Comparison of ENCODE assay signal across 30 mouse cellular contexts in genomic region chr17:45065465-45065864, GRCm38 (mm10).
DNase-seq lines count a peak whose midpoint lies in the region; ATAC-seq and TF ChIP-seq lines count a peak whose summit lies in the region.
"Had no signal": no experiment of that assay in that cellular context is flagged by ENCODE, and none has a peak within 500 bp of the region (broad histone marks: within the 10 kb centered on the region; RNA-seq: fewer than 3 reads in every experiment).

No protein-coding gene starts in this region.

- DNase-seq in adrenal gland, adult (ENCODE audit: inconsistent age in 2 of 2, low spot score in 1 of 2), result peak; percentile 59 to 83
- DNase-seq in adrenal gland, postnatal 25 days, result no peak
- DNase-seq in heart, postnatal 36 days, result no peak
- DNase-seq in brain, adult 2 months (ENCODE audit: low read depth, low spot score), result peak; percentile 26
- DNase-seq in stomach, postnatal 0 days (ENCODE audit: low spot score), result no peak
- DNase-seq in left cerebral cortex, adult 18-20 months (ENCODE audit: low spot score in 2 of 2), result no peak
- DNase-seq in embryo, embryonic 11 days, result no peak
- DNase-seq: cerebellum, adult 8-10 months; cerebellum, postnatal 36 days; gastrocnemius, postnatal 10 days; kidney, adult 11 months; kidney, postnatal 36 days; liver, embryonic 13.5 days; lung, adult 2 months; retina, postnatal 1 day; right cerebral cortex, postnatal 14 days; thymus, adult 18-20 months; thymus, postnatal 25 days had no signal

- WGBS in heart, embryonic 13.5 days, result 44% methylated on average over 2 of the region's 2 CpGs
- 37% methylated on average over 2 of the region's 2 CpGs for WGBS in stomach, postnatal 0 days

- no peak overlapping the region for H3K4me3 ChIP-seq in heart, embryonic 13.5 days
- H3K4me3 ChIP-seq in stomach, postnatal 0 days (ENCODE audit: low read depth, low read length), result no peak overlapping the region
- H3K4me3 ChIP-seq: embryonic facial prominence, embryonic 15.5 days; forebrain, embryonic 13.5 days; heart, embryonic 10.5 days; kidney, embryonic 15.5 days; limb, embryonic 10.5 days; limb, embryonic 15.5 days; liver, embryonic 13.5 days; midbrain, embryonic 10.5 days; midbrain, embryonic 15.5 days; neural tube, embryonic 15.5 days had no signal

- H3K4me1 ChIP-seq in heart, embryonic 13.5 days, result peaks cover 17% of the 10 kb centered on the region; the same call in 1 of the 2 replicates
- H3K4me1 ChIP-seq in stomach, postnatal 0 days (replicated peaks; ENCODE audit: control insufficient read depth, insufficient read depth), result no peaks in the 10 kb centered on the region
- H3K4me1 ChIP-seq: kidney, embryonic 15.5 days; liver, embryonic 13.5 days; midbrain, embryonic 15.5 days; neural tube, embryonic 15.5 days had no signal

- no peaks in the 10 kb centered on the region for H3K27me3 ChIP-seq in heart, embryonic 13.5 days (replicated peaks)
- no peaks in the 10 kb centered on the region for H3K27me3 ChIP-seq in stomach, postnatal 0 days (ENCODE audit: control insufficient read depth, insufficient read depth, low read length)
- H3K27me3 ChIP-seq: embryonic facial prominence, embryonic 15.5 days; forebrain, embryonic 13.5 days; kidney, embryonic 15.5 days; limb, embryonic 15.5 days; liver, embryonic 13.5 days; midbrain, embryonic 15.5 days; neural tube, embryonic 15.5 days had no signal

- H3K36me3 ChIP-seq in heart, embryonic 13.5 days, result no peaks in the 10 kb centered on the region
- H3K36me3 ChIP-seq in stomach, postnatal 0 days (ENCODE audit: control insufficient read depth, insufficient read depth, low read length), result no peaks in the 10 kb centered on the region
- H3K36me3 ChIP-seq: embryonic facial prominence, embryonic 15.5 days; heart, embryonic 10.5 days; kidney, embryonic 15.5 days; limb, embryonic 10.5 days; limb, embryonic 15.5 days; liver, embryonic 13.5 days; midbrain, embryonic 10.5 days; midbrain, embryonic 15.5 days; neural tube, embryonic 15.5 days had no signal

- no peak for TF ChIP-seq EP300 in stomach, postnatal 0 days (optimal IDR thresholded peaks at IDR 0.05)

- TF ChIP-seq CTCF in stomach, postnatal 0 days (IDR thresholded peaks at IDR 0.05; ENCODE audit: low read depth), result no peak

- no peak for ATAC-seq in heart, embryonic 13.5 days (ENCODE audit: extremely low read depth, insufficient number of reproducible peaks, low FRiP score, low TSS enrichment)
- ATAC-seq in stomach, postnatal 0 days (ENCODE audit: low FRiP score, low TSS enrichment), result peak; percentile 60; the same call in 1 of the 2 replicates
- ATAC-seq: forebrain, embryonic 13.5 days; inflammation-experienced regulatory T-cells, adult 6 months; midbrain, embryonic 15.5 days had no signal

- H3K9me3 ChIP-seq in heart, embryonic 13.5 days, result no peaks in the 10 kb centered on the region
- no peaks in the 10 kb centered on the region for H3K9me3 ChIP-seq in stomach, postnatal 0 days (ENCODE audit: control insufficient read depth, low read length)
- H3K9me3 ChIP-seq: embryonic facial prominence, embryonic 15.5 days; forebrain, embryonic 13.5 days; heart, embryonic 10.5 days; kidney, embryonic 15.5 days; limb, embryonic 10.5 days; limb, embryonic 15.5 days; liver, embryonic 13.5 days; midbrain, embryonic 10.5 days; midbrain, embryonic 15.5 days; neural tube, embryonic 15.5 days had no signal

- intact Hi-C loops in heart, postnatal 36 days (cut with DNase I), result no loop called here

- no peak overlapping the region for H3K9ac ChIP-seq in heart, embryonic 13.5 days
- H3K9ac ChIP-seq in stomach, postnatal 0 days (ENCODE audit: low read length), result no peak overlapping the region
- H3K9ac ChIP-seq: embryonic facial prominence, embryonic 15.5 days; forebrain, embryonic 13.5 days; hindbrain, embryonic 14.5 days; kidney, embryonic 15.5 days; limb, embryonic 15.5 days; liver, embryonic 13.5 days; midbrain, embryonic 15.5 days; neural tube, embryonic 15.5 days had no signal

- 0 out of 2 replicates have a peak overlapping the region, but pooled peaks have one; percentile 8 for H3K27ac ChIP-seq in heart, embryonic 13.5 days (replicated peaks)
- no peak overlapping the region for H3K27ac ChIP-seq in stomach, postnatal 0 days (replicated peaks)
- H3K27ac ChIP-seq: forebrain, embryonic 13.5 days; heart, embryonic 10.5 days; hindbrain, embryonic 14.5 days; kidney, embryonic 15.5 days; limb, embryonic 10.5 days; liver, embryonic 13.5 days; midbrain, embryonic 10.5 days; midbrain, embryonic 15.5 days; neural tube, embryonic 15.5 days had no signal

- H3K4me2 ChIP-seq in heart, embryonic 13.5 days, result no peak overlapping the region
- no peak overlapping the region for H3K4me2 ChIP-seq in stomach, postnatal 0 days (replicated peaks; ENCODE audit: low read depth)
- H3K4me2 ChIP-seq: embryonic facial prominence, embryonic 15.5 days; forebrain, embryonic 13.5 days; hindbrain, embryonic 14.5 days; kidney, embryonic 15.5 days; limb, embryonic 15.5 days; liver, embryonic 13.5 days; midbrain, embryonic 15.5 days; neural tube, embryonic 15.5 days had no signal

Comparison
In these comparisons a context has a peak if more than half of its experiments do, and no peak if none do; other contexts are left out.
1. DNase-seq: peak in adrenal gland, adult (2 of 2) and brain, adult 2 months (single experiment); none in adrenal gland, postnatal 25 days (single experiment), heart, postnatal 36 days (0 of 2), stomach, postnatal 0 days (single experiment), left cerebral cortex, adult 18-20 months (0 of 2) and embryo, embryonic 11 days (single experiment).